21 mouse cellular contexts compared by ENCODE assay signal in the genomic region with DNA sequence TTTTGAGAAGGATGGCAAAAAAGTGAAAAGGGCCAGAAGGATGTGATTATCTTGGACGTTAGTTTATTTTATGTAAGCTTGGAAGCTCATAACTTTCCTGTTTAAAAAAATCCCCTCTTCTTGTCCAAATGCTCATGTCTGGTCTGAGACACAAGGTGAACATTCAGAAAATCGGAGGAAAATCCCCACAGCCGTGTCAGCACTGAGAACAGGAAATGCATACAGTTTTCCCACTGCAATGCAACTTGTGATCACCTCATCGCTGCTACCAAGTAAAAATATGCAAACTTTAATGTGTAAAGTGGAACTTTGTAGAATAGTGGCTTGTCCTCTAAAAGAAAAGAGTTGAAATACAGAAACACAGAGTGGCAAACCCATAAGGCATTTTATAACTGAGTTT. TPM values are rescaled to one million over a fixed set of nuclear protein-coding genes. Genes with fewer than 3 reads are reported as not detected.
"Had no signal": no experiment of that assay in that cellular context is flagged by ENCODE, and none has a peak within 500 bp of the region (broad histone marks: within the 10 kb centered on the region; RNA-seq: fewer than 3 reads in every experiment).

No protein-coding gene starts in this region.

- H3K27ac ChIP-seq: kidney, embryonic 15.5 days; liver, embryonic 13.5 days; neural tube, embryonic 12.5 days; neural tube, embryonic 15.5 days; stomach, embryonic 15.5 days had no signal

- H3K4me2 ChIP-seq: kidney, embryonic 15.5 days; liver, embryonic 13.5 days; midbrain, embryonic 11.5 days; neural tube, embryonic 12.5 days; neural tube, embryonic 15.5 days; stomach, embryonic 15.5 days had no signal

- H3K27me3 ChIP-seq: liver, embryonic 13.5 days; neural tube, embryonic 12.5 days; neural tube, embryonic 15.5 days; stomach, embryonic 15.5 days had no signal

- H3K36me3 ChIP-seq: kidney, embryonic 15.5 days; liver, embryonic 13.5 days; neural tube, embryonic 12.5 days; neural tube, embryonic 15.5 days; stomach, embryonic 15.5 days had no signal

- H3K4me3 ChIP-seq: kidney, embryonic 15.5 days; liver, embryonic 13.5 days; neural tube, embryonic 12.5 days; neural tube, embryonic 15.5 days; stomach, embryonic 15.5 days had no signal

- H3K9me3 ChIP-seq: kidney, embryonic 15.5 days; liver, embryonic 13.5 days; neural tube, embryonic 12.5 days; neural tube, embryonic 15.5 days; stomach, embryonic 15.5 days had no signal

- H3K4me1 ChIP-seq: kidney, embryonic 15.5 days; liver, embryonic 13.5 days; neural tube, embryonic 12.5 days; neural tube, embryonic 15.5 days; stomach, embryonic 15.5 days had no signal

- DNase-seq: kidney, adult 8-10 months; kidney, postnatal 10 days; kidney, postnatal 36 days; left cerebral cortex, postnatal 4 days; liver, embryonic 13.5 days; lung, adult 2 months; lung, postnatal 14 days; lung, postnatal 4 days; midbrain, embryonic 14.5 days; right cerebral cortex, adult 18-20 months; right cerebral cortex, postnatal 14 days; thymus, postnatal 36 days had no signal

- H3K9ac ChIP-seq: kidney, embryonic 15.5 days; liver, embryonic 13.5 days; neural tube, embryonic 12.5 days; neural tube, embryonic 15.5 days; stomach, embryonic 15.5 days had no signal

RNA-seq across cellular contexts. Expression of a gene that starts 28.5 kb away (rescaled TPM):
- total RNA-seq: layer of hippocampus, adult 8-10 months; layer of hippocampus, postnatal 14 days; left cerebral cortex, postnatal 14 days; midbrain, postnatal 0 days had no signal
- polyA plus RNA-seq: neural tube, embryonic 15.5 days had no signal
